Mouse (Mus musculus) R1 (cell line): ENCODE results near the gene Rom1.
"Not testable (repeated sequence)": the region's sequence is repeated elsewhere in the genome, so short reads cannot be mapped to it uniquely, and the experiment has no call there.

Source experiments
- DNase-seq: peaks from one replicate; pipeline ENCODE4 v3.0.0-alpha.2; 2018; ENCODE audit warnings: low read depth, low spot score

The Rom1 gene

DNA sequence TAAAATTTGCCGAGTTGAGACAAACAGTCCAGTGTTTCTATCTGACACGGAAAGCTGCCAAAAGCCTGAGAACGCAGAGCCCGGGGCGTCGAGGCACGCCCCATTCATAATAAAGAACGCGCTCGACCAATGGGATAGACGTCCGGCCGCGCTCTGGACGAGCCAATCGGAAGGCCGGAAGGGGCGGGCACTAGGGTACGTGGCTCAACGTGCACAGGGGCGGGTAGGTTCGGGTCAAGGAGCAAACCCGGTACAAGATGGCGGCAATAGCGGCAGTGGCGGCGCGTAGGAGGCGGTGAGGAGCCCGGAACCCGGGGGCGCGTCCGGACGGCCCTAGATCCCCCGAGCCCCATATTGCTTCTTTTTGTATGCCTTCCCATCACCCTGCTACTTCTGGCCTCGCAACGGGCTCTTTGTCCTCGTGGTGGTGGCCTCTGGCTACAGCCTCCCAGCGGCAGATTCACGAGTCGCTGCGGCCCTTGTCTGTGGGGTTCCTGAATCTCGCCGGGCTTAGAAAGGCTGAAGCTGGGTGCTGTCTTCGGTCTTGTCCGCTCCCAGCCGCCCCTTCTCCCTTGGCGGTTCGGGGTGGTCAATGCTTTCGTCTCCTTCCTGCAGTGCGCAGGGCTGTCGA lies 31.2 kb downstream of the Rom1 start, which contains the start of gene Ganab:
Ganab (plus strand) TSS at position 207 of the 631 bp plus-strand sequence.
- DNase-seq: peak; percentile 98

DNA sequence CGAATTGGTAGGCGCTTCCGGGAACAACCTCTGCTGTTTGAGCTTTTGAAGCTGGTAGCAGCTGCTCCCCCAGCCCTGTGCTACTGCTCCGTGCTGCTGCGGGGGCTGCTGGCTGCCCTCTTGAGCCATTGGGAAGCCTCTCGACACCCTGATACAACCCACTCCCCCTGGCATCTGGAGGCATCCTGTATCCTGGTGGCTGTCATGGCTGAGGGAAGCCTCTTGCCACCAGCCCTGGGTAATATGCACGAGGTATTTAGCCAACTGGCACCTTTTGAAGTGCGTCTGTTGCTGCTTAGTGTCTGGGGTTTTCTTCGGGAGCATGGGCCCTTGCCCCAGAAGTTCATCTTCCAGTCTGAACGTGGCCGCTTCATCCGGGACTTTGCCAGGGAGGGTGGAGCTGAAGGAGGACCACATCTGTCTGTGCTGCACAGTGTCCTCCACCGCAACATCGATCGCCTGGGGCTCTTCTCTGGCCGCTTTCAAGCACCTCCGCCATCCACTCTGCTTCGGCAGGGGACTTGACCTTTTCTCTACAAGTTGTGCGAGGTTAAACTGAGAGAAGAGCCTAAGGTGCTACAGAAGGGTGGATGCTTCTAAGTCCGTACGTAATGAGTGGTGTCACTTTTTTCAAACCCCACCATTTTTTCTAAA lies 31.8 kb downstream of the Rom1 start:
- peak; percentile 82 for DNase-seq

DNA sequence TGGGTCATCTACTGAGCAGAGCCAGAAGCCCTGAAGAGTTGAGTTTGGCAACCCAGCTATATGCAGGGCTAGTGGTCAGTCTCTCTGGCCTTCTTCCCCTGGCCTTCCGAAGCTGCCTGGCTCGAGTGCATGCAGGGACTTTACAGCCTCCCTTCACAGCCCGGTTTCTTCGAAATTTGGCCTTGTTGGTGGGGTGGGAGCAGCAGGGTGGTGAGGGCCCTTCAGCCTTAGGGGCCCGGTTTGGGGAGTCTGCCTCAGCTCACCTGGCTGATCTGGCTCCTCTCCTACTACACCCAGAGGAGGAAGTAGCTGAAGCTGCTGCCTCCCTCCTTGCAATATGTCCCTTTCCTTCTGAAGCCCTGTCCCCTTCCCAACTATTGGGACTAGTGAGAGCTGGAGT lies 32.9 kb downstream of the Rom1 start:
- not testable (repeated sequence) for DNase-seq

DNA sequence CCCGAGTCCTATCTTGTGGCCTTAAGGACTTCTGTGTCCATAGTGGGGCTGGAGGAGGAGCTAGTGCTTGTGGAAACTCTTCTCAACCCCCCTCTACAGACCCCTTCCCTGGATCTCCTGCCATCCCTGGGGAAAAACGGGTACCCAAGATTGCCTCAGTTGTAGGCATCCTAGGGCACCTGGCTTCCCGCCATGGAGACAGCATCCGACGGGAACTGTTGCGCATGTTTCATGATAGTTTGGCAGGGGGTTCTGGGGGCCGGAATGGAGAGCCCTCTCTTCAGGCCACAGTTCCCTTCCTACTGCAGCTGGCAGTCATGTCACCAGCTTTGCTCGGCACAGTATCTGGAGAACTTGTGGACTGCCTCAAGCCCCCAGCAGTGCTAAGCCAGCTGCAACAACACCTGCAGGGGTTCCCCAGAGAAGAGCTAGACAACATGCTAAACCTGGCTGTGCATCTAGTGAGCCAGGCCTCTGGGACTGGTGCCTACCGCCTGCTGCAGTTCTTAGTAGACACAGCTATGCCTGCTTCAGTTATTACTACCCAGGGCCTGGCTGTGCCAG lies 33.7 kb downstream of the Rom1 start:
- no peak for DNase-seq

DNA sequence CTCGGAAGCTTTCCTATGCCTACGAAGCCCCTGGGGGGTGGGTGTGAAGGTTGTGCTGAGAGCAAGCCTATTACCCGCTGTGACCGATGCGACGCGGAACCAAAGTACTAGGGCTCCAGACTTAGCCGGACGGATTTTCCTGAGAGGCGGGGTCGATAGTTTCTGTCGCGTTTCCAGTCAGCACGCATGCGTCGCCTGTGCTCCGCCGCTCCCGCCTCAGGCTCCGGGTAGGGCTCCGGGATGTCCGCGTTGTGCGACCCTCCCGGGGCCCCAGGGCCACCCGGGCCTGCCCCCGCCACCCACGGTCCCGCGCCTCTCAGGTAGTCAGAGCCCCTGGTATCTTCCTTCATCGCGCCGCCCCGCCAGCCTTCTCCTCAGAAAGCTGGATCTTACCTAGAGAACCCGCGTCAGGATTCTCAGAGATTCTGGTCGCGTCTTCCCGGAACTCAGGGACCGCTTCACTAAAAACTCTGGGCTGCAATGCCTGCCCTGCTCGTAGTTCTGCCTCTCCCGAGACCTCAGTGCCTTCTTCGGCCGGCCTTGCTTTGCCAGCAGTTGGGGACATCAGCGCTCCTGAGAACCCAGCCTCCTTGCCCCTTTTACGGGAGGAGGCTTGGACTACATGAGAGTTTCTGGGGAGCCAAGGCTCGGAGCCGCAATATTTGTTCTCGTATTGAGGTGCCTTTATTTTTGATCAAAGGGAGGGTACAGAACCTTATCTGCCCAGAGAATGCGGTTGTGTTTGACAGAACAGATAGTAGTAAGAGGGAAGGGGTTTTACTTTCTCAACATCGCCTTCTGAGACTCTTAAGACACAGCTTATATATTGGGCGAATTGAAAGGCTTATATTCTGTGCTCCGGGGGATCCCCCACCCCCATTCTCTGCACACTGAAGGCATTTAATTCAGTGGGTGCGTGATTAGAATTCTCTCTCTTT lies 36.1 kb downstream of the Rom1 start, which contains the start of gene Ints5:
Ints5 (plus strand) TSS at position 177 of the 938 bp plus-strand sequence.
- DNase-seq: peak; percentile 94

DNA sequence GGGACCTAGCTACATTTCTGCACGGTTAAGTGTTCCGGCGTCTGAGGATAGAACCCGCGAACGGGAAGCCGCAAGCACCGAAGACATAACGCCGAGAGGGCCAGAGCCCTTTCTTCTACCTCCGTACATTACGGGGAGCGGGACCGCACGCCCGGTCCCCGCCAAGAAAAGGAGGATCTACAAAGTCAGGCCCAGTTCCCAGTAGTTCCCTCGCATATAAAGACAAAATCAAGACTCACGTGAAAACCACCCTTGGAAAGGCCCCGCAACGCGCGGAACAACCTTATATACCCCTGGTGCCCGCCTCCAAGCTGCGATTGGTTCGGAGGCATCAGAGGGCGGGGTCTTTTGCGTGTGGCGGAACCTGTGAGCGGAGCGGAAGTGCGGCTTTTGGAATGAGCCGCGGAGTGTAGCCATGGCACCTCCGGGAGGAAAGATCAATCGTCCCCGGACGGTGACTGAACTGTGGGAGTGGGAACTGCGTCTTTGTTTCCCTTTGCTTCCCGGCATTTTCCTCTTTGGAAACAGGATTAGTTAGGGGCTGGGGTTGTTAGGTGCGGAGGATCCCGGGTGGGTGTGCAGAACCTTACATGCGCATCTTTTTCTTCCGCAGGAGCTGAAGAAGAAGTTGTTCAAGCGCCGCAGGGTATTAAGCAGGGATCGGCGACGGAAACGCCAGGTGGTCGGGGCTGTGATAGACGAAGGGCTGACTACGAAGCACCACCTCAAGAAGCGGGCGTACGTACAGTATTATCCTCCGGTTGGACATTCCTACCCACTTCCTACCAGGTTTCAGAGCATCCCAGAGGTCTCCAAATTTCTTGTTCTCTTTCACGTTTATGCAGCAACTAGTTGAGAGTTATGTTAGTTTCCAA lies 40.4 kb downstream of the Rom1 start, which contains the start of the genes 1810009A15Rik and Gm49416:
1810009A15Rik (plus strand) TSS at position 343 of the 875 bp plus-strand sequence.
Gm49416 (plus strand) TSS at position 416 of the 875 bp plus-strand sequence.
- DNase-seq: peak; percentile 99

DNA sequence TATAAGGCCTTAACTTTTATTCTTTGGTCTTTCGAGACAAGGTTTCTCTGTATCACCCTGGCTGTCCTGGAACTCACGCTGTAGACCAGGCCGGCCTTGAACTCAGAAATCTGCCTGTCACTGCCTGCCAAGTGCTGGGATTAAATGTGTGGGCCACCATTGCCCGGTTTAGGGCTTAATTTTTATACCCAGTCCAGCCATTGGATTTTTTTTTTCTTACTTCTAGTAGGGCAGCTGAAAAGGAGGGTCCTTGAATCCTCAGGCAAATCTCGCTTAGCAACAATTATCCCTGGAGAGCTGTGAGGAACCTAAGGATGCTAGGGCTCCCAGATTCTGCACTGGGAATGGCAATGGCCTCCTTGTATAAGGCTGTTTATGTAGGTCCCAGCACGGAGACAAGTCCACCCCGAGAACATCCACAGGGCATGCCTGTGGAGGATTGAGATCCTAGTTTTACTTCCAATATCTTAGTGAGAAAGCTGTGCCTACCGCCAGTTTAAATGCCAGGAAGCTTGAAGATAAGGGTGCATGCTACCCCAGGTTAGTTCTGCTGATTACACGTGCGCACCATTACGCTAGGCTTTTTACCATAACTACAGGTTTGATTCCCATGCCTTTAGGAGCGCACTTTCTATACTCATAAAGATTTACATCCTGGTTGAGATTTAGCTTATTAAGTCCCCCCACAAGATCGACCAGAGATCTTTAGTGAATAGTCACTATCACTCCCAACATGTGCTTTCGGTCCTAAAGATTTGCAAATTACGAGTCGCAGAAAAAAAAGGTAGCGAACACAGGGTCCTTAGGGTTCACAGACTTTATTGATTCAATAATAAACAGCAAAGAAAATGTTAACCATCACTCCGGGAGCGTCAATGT lies 41.3 kb downstream of the Rom1 start:
- DNase-seq: peak; percentile 67

DNA sequence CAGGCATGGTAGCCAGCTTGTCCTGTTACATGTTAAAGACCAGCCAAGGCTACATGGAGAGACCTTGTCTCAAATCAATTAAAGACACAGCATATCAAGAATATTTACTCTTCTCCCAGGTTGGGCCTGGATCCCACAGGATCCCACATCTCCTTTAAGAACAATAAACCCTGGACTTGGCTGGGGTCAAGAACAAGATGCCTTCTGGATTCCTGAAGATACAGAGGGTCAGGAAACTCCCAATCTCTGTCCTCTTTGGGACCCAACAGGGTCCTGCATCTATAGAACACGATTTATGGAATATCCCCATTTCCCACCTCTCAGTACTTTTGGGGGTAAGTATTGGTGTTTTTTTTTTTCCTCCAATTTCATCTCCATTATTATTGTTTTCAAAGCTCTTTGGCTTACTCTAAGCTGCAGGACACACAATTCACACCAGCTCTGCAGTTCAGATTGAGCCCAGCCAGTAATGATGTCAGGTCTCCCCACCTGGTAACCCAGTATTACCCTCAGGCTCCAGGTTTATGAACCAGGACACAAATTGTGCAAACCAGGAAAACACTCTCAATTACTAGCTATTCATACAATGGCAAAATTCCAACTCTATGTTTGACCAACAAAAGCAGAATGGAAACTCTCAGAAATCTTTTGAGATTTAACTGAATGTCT lies 42.1 kb downstream of the Rom1 start:
- DNase-seq: peak; percentile 63

DNA sequence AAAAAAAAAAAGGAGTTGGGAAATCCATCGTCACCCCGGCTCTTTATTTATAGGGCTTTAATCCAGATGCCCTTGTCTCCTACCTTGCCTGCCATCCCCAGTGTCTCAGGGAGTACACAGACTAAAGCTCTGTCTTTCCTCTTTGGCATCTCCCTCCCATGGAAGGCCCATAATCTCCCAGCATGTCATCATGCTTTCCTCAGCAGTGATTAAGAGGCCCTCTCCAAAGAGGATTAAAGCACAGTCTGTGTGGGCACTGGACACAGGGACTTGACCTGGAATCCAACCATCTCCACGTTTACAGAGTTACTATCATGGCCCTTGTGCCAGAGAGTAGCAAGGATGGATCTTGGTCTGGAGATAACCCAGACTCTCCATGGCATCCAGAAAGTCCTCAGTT lies 45.5 kb downstream of the Rom1 start, which contains the start of the genes Lbhd1 and Gm49403:
Lbhd1 (plus strand) TSS at position 117 of the 400 bp plus-strand sequence.
Gm49403 (plus strand) TSS at position 315 of the 400 bp plus-strand sequence.
- no peak for DNase-seq

DNA sequence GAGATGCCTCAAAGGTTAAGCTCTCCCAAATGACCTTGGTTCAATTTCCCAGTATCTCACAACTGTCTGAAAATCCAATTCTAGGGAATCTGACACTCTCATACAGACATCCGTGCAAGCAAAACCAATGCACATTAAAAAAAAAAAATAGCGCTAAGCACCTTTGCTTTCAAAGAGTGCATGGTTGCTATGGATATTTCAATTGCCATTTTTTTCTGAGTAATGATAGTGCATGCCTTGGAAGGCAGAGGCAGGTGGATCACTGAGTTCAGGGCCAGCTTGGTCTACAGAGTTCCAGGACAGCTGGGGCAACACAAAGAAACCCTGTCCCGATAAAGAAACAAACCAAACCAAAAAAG lies 48.1 kb downstream of the Rom1 start:
- DNase-seq: no peak

DNA sequence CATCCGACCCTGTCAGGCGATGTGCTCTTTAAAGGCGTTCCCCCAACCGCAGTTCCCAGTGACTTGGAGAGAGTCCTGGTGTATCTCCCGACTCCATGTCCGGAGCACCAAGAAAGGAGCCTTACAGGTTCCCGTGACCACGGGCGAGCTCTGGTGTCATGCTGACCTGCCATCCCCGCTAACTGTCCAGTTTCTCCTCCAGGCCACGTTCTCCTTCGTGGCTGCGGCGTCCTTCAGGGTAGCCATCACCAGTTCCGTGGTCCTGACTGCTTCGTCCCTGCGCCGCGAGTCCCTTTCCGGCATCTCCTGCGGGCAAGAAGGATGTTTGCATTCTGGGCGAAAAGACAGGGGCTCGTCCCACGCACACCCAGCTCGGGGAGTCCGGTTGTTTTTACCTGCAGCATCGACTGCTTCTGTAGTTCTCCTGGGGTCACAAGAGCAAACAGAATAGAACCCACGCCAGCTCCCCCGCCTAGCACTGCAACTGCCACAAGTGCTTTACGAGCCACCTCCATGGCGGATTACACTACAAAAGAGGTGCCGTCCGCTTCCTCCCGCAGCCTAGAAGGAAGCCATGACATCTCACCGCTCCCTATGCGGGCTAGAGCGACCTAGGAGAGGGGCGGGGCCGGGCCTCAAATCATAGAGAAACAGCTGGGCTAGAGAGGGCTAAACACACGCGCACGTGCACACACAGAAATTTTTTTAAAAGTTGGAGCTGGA lies 48.7 kb downstream of the Rom1 start, which contains the start of gene Uqcc3:
Uqcc3 (minus strand) TSS at position 613 of the 723 bp plus-strand sequence.
- DNase-seq: peak; percentile 94
